Mouse (Mus musculus): ENCODE measurements around the gene Psg18. TPM values are rescaled to one million over a fixed set of nuclear protein-coding genes. Genes with fewer than 3 reads are reported as not detected.
"Not testable (repeated sequence)": the region's sequence is repeated elsewhere in the genome, so short reads cannot be mapped to it uniquely, and the experiment has no call there.

Psg18 gene
- polyA plus RNA-seq (2014; fragmentation: Nextera tagmentation; extraction: Ambion mirVana) = not detected in 2 replicates

DNA sequence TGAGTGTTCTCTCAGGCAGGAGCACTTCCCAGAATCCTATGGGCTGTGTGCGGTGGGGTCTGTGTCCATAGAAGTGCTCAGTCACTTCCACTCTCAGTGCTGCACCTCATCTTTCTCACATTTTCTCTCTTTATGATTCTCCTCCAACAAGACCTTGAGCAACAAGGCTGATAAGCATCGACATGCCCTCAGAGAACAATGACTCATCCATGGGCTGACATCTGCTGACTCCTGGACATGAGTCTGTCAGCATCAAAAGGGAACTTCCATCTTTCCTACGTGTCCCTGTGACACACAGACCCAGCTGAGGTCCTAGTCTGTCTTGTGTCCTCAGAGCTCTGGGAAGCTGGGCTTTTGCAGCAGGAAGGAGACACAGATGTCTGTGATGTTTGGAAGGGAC lies at the start of gene Psg18:
Gene Psg18 (minus strand): TSS at position 101 of the 400 bp plus-strand sequence.
- 74% methylated on average over 3 of the region's 3 CpGs for WGBS
- not testable (repeated sequence) for H3K27me3 ChIP-seq (ENCODE audit: control insufficient read depth, insufficient read depth, low read length); H3K27ac ChIP-seq (ENCODE audit: low read depth, low read length); H3K9me3 ChIP-seq (ENCODE audit: control insufficient read depth, low read length); H3K9ac ChIP-seq (ENCODE audit: low read depth, low read length); H3K36me3 ChIP-seq (ENCODE audit: control insufficient read depth, insufficient read depth, low read length); H3K4me2 ChIP-seq (replicated peaks; ENCODE audit: low read depth, low read length); ATAC-seq (ENCODE audit: low FRiP score, low TSS enrichment); H3K4me3 ChIP-seq (ENCODE audit: low read length); H3K4me1 ChIP-seq (ENCODE audit: control insufficient read depth, insufficient read depth, low read length)

DNA sequence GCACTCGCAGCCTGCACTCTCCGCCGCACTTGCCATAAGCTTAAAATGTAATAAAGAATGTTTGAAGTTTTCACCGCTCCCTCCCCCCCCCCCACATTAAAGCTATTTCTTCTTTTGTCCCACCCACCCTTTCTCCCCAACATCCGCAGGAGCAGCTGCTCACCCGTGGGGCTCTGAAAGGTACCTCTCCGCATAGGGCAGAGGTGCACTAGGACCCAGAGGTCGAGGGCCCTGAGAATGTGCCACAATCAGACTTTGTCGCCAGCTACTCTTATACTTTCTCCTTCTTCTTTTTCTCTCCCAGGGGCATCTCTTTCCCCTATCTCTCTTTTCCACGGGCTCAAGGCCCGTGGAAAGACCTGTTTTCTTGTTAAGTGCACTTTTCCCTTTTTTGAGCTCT lies 48.6 kb upstream of the Psg18 start:
- ATAC-seq (ENCODE audit: low FRiP score, low TSS enrichment) = no peak
- no peaks in the 10 kb centered on the region for H3K36me3 ChIP-seq (ENCODE audit: control insufficient read depth, insufficient read depth, low read length)
- peaks cover 16% of the 10 kb centered on the region for H3K9me3 ChIP-seq (ENCODE audit: control insufficient read depth, low read length)
- no peaks in the 10 kb centered on the region for H3K4me1 ChIP-seq (ENCODE audit: control insufficient read depth, insufficient read depth, low read length)
- no peak overlapping the region for H3K27ac ChIP-seq (ENCODE audit: low read depth, low read length)
- WGBS = 38% methylated on average over 11 of the region's 11 CpGs
- no peak overlapping the region for H3K9ac ChIP-seq (ENCODE audit: low read depth, low read length)
- H3K27me3 ChIP-seq (ENCODE audit: control insufficient read depth, insufficient read depth, low read length) = no peaks in the 10 kb centered on the region
- no peak overlapping the region for H3K4me3 ChIP-seq (ENCODE audit: low read length)
- no peak overlapping the region for H3K4me2 ChIP-seq (replicated peaks; ENCODE audit: low read depth, low read length)

DNA sequence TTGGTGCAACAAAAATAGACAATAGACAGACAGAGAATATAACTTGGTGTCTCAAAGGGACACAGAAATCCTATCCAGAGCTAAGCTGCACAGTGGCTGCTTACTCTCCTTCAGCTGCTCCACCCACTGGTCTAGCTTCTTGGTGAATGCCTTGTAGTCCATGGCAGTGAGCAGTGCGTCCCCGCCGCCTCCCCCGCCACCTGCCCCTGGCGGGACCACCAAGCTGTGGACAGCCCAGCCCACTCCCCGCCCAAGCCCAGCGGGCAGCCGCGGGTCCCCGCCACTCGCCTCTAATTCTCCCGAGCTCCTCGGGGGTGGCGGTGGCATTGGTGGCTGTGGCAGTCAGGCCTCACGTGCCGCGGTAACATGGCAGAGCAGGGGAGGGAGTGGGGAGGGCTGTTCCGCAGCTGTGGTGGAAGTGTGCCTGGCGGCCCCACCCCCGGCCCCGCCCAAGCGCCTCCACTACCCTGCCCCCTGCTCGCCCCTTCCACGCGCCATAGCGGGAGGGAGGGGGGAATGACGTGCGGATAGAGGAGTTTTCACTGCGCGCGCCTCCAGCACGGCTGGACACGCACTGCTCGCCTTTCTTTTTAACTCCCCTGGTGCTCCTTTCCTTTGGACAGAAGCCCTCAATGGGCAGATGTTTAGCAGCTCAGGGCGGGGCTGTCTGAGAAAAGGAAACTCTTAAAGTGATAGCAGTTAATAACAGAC lies 47.9 kb upstream of the Psg18 start:
- no peak overlapping the region for H3K27ac ChIP-seq (ENCODE audit: low read depth, low read length)
- no peak overlapping the region for H3K4me3 ChIP-seq (ENCODE audit: low read length)
- no peaks in the 10 kb centered on the region for H3K4me1 ChIP-seq (ENCODE audit: control insufficient read depth, insufficient read depth, low read length)
- no peak for ATAC-seq (ENCODE audit: low FRiP score, low TSS enrichment)
- H3K9ac ChIP-seq (ENCODE audit: low read depth, low read length) = no peak overlapping the region
- H3K36me3 ChIP-seq (ENCODE audit: control insufficient read depth, insufficient read depth, low read length) = no peaks in the 10 kb centered on the region
- no peaks in the 10 kb centered on the region for H3K27me3 ChIP-seq (ENCODE audit: control insufficient read depth, insufficient read depth, low read length)
- H3K9me3 ChIP-seq (ENCODE audit: control insufficient read depth, low read length) = peaks cover 13% of the 10 kb centered on the region
- 43% methylated on average over 30 of the region's 35 CpGs for WGBS
- H3K4me2 ChIP-seq (replicated peaks; ENCODE audit: low read depth, low read length) = no peak overlapping the region

DNA sequence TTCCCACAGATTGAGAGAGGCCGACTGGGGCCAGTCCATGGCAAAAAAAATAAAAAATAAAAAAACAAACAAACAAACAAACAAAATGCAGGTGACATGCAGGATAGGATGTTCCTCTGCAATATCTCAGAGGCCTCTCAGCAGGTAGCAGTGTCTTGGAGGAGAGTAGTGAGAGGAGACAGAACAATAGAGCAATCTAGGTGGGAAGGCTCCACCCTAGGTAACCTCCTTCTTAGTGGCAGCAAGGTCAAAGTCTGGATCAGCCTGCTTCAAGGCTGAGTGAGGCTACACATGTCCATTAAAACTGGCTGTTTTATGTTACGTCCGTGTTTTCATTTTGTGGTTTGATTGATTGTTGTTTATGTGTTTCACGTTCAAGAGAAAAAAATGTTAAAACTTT lies 36.7 kb upstream of the Psg18 start:
- H3K27ac ChIP-seq (ENCODE audit: low read depth, low read length); H3K4me2 ChIP-seq (replicated peaks; ENCODE audit: low read depth, low read length); H3K4me3 ChIP-seq (ENCODE audit: low read length); H3K4me1 ChIP-seq (ENCODE audit: control insufficient read depth, insufficient read depth, low read length); H3K36me3 ChIP-seq (ENCODE audit: control insufficient read depth, insufficient read depth, low read length); H3K9me3 ChIP-seq (ENCODE audit: control insufficient read depth, low read length); H3K9ac ChIP-seq (ENCODE audit: low read depth, low read length); ATAC-seq (ENCODE audit: low FRiP score, low TSS enrichment); H3K27me3 ChIP-seq (ENCODE audit: control insufficient read depth, insufficient read depth, low read length): not testable (repeated sequence)
- 77% methylated on average over 4 of the region's 4 CpGs for WGBS

DNA sequence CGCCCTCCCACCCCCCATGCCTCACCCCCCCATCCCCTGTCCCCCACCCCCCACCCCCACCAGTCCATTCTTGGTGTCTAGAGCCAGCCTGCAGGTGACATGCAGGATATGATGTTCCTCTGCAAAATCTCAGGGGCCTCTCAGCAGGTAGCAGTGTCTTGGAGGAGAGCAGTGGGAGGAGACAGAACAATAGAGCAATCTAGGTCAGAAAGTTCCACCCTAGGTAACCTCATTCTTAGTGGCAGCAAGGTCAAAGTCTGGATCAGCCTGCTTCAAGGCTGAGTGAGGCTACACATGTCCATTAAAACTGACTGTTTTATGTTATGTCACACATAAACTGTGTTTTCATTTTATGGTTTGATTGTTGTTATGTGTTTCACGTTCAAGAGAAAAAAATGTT lies 23.5 kb upstream of the Psg18 start:
- Histone ChIP-seq H3K4me1 (ENCODE audit: control insufficient read depth, insufficient read depth, low read length) (no peaks in the 10 kb centered on the region), H3K36me3 (ENCODE audit: control insufficient read depth, insufficient read depth, low read length) (no peaks in the 10 kb centered on the region), H3K9me3 (ENCODE audit: control insufficient read depth, low read length) (peaks cover 18% of the 10 kb centered on the region), H3K27ac (ENCODE audit: low read depth, low read length) (no peak overlapping the region), H3K4me2 (replicated peaks; ENCODE audit: low read depth, low read length) (no peak overlapping the region), H3K4me3 (ENCODE audit: low read length) (no peak overlapping the region), H3K9ac (ENCODE audit: low read depth, low read length) (no peak overlapping the region), H3K27me3 (ENCODE audit: control insufficient read depth, insufficient read depth, low read length) (no peaks in the 10 kb centered on the region)
- WGBS = 65% methylated on average over 2 of the region's 2 CpGs
- no peak for ATAC-seq (ENCODE audit: low FRiP score, low TSS enrichment)

DNA sequence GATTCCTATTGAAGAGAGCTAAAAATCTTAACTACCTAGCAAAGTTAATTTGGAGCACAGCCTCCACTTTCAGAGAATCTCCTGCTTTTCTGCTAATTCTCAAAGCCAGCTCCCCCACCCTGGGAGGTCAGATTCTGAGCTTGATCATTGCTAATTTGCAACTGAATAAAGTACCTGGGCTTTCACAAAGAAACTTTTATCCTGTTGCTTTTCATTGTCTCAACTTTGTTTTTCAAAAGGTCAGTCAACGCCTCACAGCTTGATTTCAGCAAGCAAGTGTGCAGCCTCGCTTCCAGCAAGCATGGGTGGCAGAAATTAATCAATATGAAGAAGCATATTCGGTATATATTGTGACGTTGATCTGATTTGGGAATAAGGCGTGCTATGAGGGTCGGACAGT lies 19.4 kb downstream of the Psg18 start:
- not testable (repeated sequence) for H3K9ac ChIP-seq (ENCODE audit: low read depth, low read length); H3K27me3 ChIP-seq (ENCODE audit: control insufficient read depth, insufficient read depth, low read length); H3K4me3 ChIP-seq (ENCODE audit: low read length); H3K4me2 ChIP-seq (replicated peaks; ENCODE audit: low read depth, low read length); H3K27ac ChIP-seq (ENCODE audit: low read depth, low read length); ATAC-seq (ENCODE audit: low FRiP score, low TSS enrichment); H3K4me1 ChIP-seq (ENCODE audit: control insufficient read depth, insufficient read depth, low read length); H3K36me3 ChIP-seq (ENCODE audit: control insufficient read depth, insufficient read depth, low read length)
- H3K9me3 ChIP-seq (ENCODE audit: control insufficient read depth, low read length) = peaks cover 16% of the 10 kb centered on the region
- WGBS = 79% methylated on average over 6 of the region's 6 CpGs

Other genes with a start within 250 kb of the Psg18 start
- not detected in 2 replicates for gene Igfl3, start 178.5 kb downstream of the Psg18 start, polyA plus RNA-seq (2014; fragmentation: Nextera tagmentation; extraction: Ambion mirVana)
- not detected in 2 replicates for gene Mill1, start 109.7 kb downstream of the Psg18 start, polyA plus RNA-seq (2014; fragmentation: Nextera tagmentation; extraction: Ambion mirVana)
- gene Psg28, start 77.0 kb upstream of the Psg18 start, polyA plus RNA-seq (2014; fragmentation: Nextera tagmentation; extraction: Ambion mirVana) = not detected in 2 replicates
- gene Psg26, start 129.2 kb upstream of the Psg18 start, polyA plus RNA-seq (2014; fragmentation: Nextera tagmentation; extraction: Ambion mirVana) = not detected in 2 replicates
- not detected in 2 replicates for gene Psg25, start 177.3 kb upstream of the Psg18 start, polyA plus RNA-seq (2014; fragmentation: Nextera tagmentation; extraction: Ambion mirVana)
- not detected in 2 replicates for gene Psg27, start 212.3 kb upstream of the Psg18 start, polyA plus RNA-seq (2014; fragmentation: Nextera tagmentation; extraction: Ambion mirVana)

All from kidney, embryonic 14.5 days (tissue).